Mouse (Mus musculus) v-Abl transformed pro-B cells (cell line): Measurements from ENCODE around the gene 4930555G01Rik.
"Not testable (repeated sequence)": the region's sequence is repeated elsewhere in the genome, so short reads cannot be mapped to it uniquely, and the experiment has no call there.

ENCODE experiments used
- in situ Hi-C, 2 experiments: fragments of 400-800 bp; cut with MboI; formaldehyde crosslinking; loops; one replicate each; pipeline ENCODE4 v1.15.1; 2025; ENCODE audit not compliant: unreplicated experiment in 2 of 2

Gene 4930555G01Rik

GRCm38 (mm10) chr14:5050329-5050728 is at the start of gene 4930555G01Rik:
TSS of gene 4930555G01Rik (plus strand) at chr14:5050629.
- in situ Hi-C loops, result not testable (repeated sequence)

- in situ Hi-C loops, result not testable (repeated sequence)
Measured at GRCm38 (mm10) chr14:5015591-5015990, 34.8 kb upstream of the 4930555G01Rik start, which contains the start of gene Gm3298. TSS of gene Gm3298 (plus strand) at chr14:5015891.

DNA sequence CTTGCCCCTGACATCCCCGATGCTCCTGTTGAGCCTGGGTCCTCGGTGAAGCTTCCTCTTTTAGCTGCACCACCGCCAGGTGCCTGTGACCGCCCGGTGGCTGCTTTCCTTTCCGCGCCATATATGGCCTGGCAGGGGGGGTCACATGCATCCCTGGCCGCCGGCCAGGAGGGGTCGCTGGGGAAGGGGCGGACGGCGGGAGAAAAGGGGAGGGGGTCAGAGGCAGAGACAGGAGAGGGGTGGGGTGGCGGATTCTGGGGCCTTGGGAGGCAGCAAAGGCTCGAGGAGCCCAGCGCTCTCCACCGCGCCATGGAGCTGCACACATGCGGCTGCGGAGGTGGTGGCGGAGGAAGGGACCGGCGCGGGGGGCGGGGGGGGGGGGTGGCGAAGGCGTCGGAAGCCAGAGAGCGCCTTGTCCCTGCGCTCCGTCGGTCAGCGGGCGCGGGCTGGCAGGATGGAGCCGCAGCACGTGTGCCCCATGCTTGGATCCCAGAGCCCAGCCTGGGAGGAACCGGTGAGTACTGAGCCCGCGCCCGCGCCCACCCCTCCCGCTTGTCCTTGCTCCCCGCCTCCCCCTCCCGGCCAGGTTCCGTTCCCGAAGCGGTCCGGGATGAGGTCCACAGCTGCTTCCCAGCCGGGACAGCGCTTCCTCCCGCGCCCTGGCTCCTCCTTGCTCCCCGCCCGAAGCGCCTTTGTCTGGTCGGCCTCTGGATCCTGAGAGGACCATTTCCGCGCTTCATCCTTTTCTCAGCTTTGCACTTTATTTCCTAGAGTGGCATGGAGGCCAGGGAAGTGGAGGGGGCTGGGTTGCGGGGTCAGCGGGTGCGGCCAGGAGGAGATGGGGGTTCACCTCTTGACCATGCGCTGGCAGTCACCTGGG is 20.4 kb downstream of the 4930555G01Rik start, which contains the start of gene Gm8281:
Gene Gm8281 (plus strand): TSS at position 430 of the 880 bp plus-strand sequence.
- in situ Hi-C loops, result not testable (repeated sequence)
